Mouse (Mus musculus) midbrain, embryonic 11.5 days (tissue): ENCODE measurements around the gene Nxn. TPM values are rescaled to one million over a fixed set of nuclear protein-coding genes. Genes with fewer than 3 reads are reported as not detected.
A peak's percentile ranks its signal among the peaks of the same experiment; 100 is the strongest.

Source experiments
- ATAC-seq: fragments of 200-750 bp; cut with Nextera tagmentation; 2 replicates; pipeline ENCODE4 v1.8.0; 2017; ENCODE audit warnings: moderate TSS enrichment, moderate library complexity; ENCODE audit not compliant: low FRiP score
- DNase-seq: peaks from one replicate; pipeline ENCODE4 v3.0.0; 2015; ENCODE audit warnings: low spot score; ENCODE audit errors: missing footprints
- H3K27ac ChIP-seq: fragments of 300-500 bp; sonication (generic); 2 replicates; pipeline ENCODE4 v1.5.1; 2014; ENCODE audit warnings: low read depth, low read length
- H3K27me3 ChIP-seq: fragments of 300-500 bp; sonication (generic); 2 replicates; pipeline ENCODE4 v1.6.1; 2014; ENCODE audit warnings: mild to moderate bottlenecking, low read length, moderate library complexity, mixed read lengths; ENCODE audit not compliant: control insufficient read depth, insufficient read depth
- H3K36me3 ChIP-seq: fragments of 300-500 bp; sonication (generic); 2 replicates; pipeline ENCODE4 v1.6.1; 2014; ENCODE audit warnings: mild to moderate bottlenecking, low read length, moderate library complexity, mixed read lengths; ENCODE audit not compliant: control insufficient read depth, insufficient read depth
- H3K4me1 ChIP-seq: fragments of 300-500 bp; sonication (generic); 2 replicates; pipeline ENCODE4 v1.6.1; 2014; ENCODE audit warnings: low read length; ENCODE audit not compliant: control insufficient read depth, insufficient read depth
- H3K4me2 ChIP-seq: fragments of 300-500 bp; sonication (generic); 2 replicates; pipeline ENCODE4 v1.6.1; 2014; ENCODE audit warnings: mild to moderate bottlenecking, moderate library complexity
- H3K4me3 ChIP-seq: fragments of 300-500 bp; sonication (generic); 2 replicates; pipeline ENCODE4 v1.5.1; 2014; ENCODE audit warnings: low read depth, low read length
- H3K9ac ChIP-seq: fragments of 300-500 bp; sonication (generic); 2 replicates; pipeline ENCODE4 v1.6.1; 2014; ENCODE audit warnings: low read length
- H3K9me3 ChIP-seq: fragments of 300-500 bp; sonication (generic); 2 replicates; pipeline ENCODE4 v1.6.1; 2016; ENCODE audit warnings: low read length; ENCODE audit not compliant: control insufficient read depth
- WGBS: fragments of 180-500 bp; shearing (Covaris S2); extraction: QIAGEN DNeasy Blood & Tissue Kit; methylation state at CpG from one replicate; pipeline ENCODE4 v1.1.7; 2014; 5-methylcytosine and 5-hydroxymethylcytosine counted together
- polyA plus RNA-seq: library from polyadenylated mRNA; unstranded; fragments of >200 nt; fragmentation: Nextera tagmentation; extraction: Ambion mirVana; gene quantifications from 2 replicates; pipeline ENCODE4 v1.2.1, GENCODE M21; 2014

Nxn gene
- polyA plus RNA-seq, 1 experiment from 2014 or later = 51.3 TPM

DNA sequence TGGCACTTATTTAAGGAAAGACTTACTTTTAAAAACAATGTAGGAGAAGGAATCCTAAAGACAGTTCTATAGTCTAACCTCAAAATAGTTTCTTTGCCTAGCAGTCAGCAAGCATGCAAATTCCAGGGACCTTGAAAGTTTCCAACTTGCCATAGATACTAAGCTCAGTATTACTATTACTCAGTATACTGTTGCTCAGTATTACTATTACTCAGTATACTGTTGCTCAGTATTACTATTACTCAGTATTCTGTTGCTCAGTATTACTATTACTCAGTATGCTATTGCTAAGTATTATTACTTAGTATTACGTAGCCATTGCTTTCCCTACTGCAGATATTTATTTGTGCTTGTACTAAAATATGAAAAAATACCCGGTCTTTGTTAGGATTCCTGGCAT lies 159.2 kb downstream of the Nxn start:
- Histone ChIP-seq H3K36me3 (peaks cover 4% of the 10 kb centered on the region; the same call in 1 of the 2 replicates), H3K4me2 (no peak overlapping the region), H3K9me3 (no peaks in the 10 kb centered on the region), H3K4me3 (no peak overlapping the region), H3K9ac (no peak overlapping the region), H3K27ac (no peak overlapping the region), H3K27me3 (no peaks in the 10 kb centered on the region), H3K4me1 (peaks cover 10% of the 10 kb centered on the region)
- 94% methylated on average over 2 of the region's 2 CpGs for WGBS
- DNase-seq (no peak), ATAC-seq (no peak)

DNA sequence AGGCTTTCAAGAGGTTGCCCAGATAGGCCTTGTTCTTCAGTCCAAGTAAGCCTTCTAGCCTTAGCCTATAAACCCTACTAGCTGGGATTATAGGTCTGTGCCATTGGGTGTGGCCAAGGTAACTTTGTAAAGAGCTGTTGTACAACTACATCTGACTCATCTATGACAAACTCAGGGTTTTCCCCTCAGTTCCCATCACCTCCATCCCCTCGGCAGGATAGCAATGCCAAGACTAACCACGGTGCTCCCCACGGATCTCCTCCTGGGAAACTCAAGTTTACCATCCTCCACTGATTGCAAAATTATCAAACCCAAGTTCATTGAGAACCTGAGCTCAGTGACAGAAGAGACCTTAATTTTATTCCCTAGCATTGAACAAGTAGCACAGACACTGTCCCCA lies 162.8 kb downstream of the Nxn start:
- no peak overlapping the region for H3K4me2 ChIP-seq
- DNase-seq (no peak), ATAC-seq (no peak)
- no peaks in the 10 kb centered on the region for H3K27me3 ChIP-seq
- peaks cover 15% of the 10 kb centered on the region for H3K36me3 ChIP-seq
- H3K4me1 ChIP-seq = no peaks in the 10 kb centered on the region
- no peak overlapping the region for H3K9ac ChIP-seq
- H3K9me3 ChIP-seq = no peaks in the 10 kb centered on the region
- WGBS = 94% methylated on average over 3 of the region's 3 CpGs
- H3K27ac ChIP-seq = no peak overlapping the region
- no peak overlapping the region for H3K4me3 ChIP-seq

DNA sequence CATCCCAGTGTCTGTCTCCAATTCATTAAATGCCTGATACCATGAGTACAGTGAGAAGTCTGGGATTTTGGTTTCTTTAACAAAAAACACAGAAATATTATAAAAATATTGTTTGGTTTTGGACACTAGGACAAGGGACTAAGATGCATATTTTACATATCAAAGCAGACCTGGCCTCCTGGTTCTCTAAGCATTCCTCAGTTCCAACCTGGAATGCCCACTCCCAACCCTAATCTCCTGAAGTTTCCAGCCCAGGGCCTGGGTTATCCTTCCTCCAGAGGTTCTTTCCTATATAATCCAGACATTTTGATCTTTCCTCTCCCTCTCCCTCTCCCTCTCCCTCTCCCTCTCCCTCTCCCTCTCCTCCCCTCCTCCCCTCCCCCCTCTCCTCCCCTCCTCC lies 173.9 kb downstream of the Nxn start:
- no peaks in the 10 kb centered on the region for H3K9me3 ChIP-seq
- no peaks in the 10 kb centered on the region for H3K27me3 ChIP-seq
- DNase-seq = no peak
- no peak overlapping the region for H3K27ac ChIP-seq
- no peak overlapping the region for H3K4me2 ChIP-seq
- 0 out of 2 replicates have a peak, but pooled peaks cover 5% of the 10 kb centered on the region for H3K36me3 ChIP-seq
- no peaks in the 10 kb centered on the region for H3K4me1 ChIP-seq
- H3K9ac ChIP-seq = no peak overlapping the region
- no peak for ATAC-seq
- no peak overlapping the region for H3K4me3 ChIP-seq

DNA sequence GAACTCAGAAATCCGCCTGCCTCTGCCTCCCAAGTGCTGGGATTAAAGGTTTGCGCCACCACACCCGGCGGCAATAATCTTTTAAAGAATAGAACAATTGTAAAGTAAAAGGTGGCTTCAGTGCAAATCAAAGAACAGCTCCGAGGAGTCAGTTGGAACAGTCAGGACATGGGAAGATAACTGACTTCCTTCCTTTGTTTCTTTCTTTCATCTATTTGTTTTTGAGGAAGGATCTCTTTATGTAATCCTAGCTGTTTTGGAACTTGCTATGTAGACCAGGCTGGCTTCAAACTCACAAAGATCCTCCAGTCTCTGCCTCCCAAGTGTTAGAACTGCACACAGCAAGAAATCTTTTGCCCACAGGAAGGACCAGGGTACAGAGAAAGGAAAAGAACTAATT lies 174.3 kb downstream of the Nxn start:
- DNase-seq = no peak
- Histone ChIP-seq H3K4me1 (no peaks in the 10 kb centered on the region), H3K4me2 (no peak overlapping the region), H3K27ac (no peak overlapping the region), H3K9me3 (no peaks in the 10 kb centered on the region), H3K9ac (no peak overlapping the region), H3K27me3 (no peaks in the 10 kb centered on the region), H3K4me3 (no peak overlapping the region), H3K36me3 (0 out of 2 replicates have a peak, but pooled peaks cover 5% of the 10 kb centered on the region)
- WGBS = 90% methylated on average over 5 of the region's 5 CpGs
- no peak for ATAC-seq

DNA sequence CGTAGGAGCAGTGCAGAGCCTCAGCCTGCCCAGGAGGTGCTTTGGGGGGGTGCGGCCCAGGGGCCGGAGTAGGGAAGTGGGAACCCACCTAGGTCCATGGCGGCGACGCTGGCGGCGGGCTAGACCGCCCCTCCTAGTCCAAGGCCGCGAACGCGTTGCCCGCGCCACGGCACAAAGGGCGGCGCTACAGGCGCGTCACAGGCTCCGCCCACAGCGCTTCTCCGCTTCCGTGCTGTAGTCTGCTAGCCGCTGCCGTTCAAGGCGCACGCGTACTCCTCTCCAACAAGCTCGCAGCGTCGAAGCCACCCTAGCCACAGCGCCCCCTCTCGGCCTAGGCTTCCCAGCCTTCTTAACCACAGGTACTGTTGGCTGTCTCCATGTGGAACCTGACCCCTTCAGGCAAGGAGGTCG lies 181.5 kb downstream of the Nxn start, which contains the start of the genes Dbil5 and Gemin4:
TSS of gene Dbil5 (plus strand) at position 219 of the 411 bp plus-strand sequence.
TSS of gene Gemin4 (minus strand) at position 275 of the 411 bp plus-strand sequence.
- DNase-seq (peak; percentile 100), ATAC-seq (peak; percentile 99)
- H3K4me2 ChIP-seq = peak within 1 kb of the TSS; percentile 78
- no peaks in the 10 kb centered on the region for H3K27me3 ChIP-seq
- peak within 1 kb of the TSS; percentile 97 for H3K9ac ChIP-seq
- peak within 1 kb of the TSS; percentile 85 for H3K4me3 ChIP-seq
- peaks cover 15% of the 10 kb centered on the region for H3K36me3 ChIP-seq
- under 1% methylated on average over 35 of the region's 35 CpGs for WGBS
- H3K9me3 ChIP-seq = no peaks in the 10 kb centered on the region
- H3K27ac ChIP-seq = peak within 1 kb of the TSS; percentile 54
- peaks cover 5% of the 10 kb centered on the region; the same call in 1 of the 2 replicates for H3K4me1 ChIP-seq

DNA sequence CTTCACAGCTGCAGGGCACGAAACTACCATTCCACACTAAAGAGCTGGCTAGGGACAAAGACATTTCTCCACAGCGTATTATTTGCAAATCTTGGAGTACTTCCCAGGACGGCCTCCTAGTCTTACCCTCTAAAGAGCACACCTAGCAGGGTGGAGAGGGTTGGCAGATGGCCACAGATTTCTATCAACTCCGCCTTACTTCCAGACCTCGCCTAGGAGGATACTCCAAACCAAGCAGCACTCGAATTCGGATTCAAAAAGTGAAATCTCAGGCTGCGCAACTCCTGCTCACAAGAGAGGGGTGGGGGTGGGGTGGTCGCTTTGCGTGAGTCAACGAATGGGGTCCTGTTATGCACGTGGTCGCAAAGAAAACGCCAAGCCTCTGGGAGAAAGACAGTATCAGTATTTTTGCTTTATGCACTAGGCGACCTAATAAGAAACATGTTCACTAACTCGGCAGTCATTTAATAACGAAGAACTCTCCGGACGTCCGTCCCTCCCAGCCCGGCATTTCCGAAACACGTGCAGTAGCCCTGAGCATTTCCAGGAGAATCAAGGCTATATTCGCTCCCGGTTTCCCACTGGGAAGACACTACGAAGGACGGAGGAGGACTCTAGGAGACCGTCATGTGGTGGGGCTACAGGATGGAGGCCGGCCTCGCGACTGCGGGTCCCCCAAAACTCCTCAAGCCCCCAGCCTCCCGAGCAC lies 182.1 kb downstream of the Nxn start:
- H3K9ac ChIP-seq = peak overlapping the region; percentile 97
- H3K4me1 ChIP-seq = peaks cover 5% of the 10 kb centered on the region; the same call in 1 of the 2 replicates
- peak overlapping the region; percentile 54 for H3K27ac ChIP-seq
- ATAC-seq (peak; percentile 24; the same call in 1 of the 2 replicates), DNase-seq (no peak)
- 6% methylated on average over 33 of the region's 33 CpGs for WGBS
- peaks cover 18% of the 10 kb centered on the region for H3K36me3 ChIP-seq
- H3K27me3 ChIP-seq = no peaks in the 10 kb centered on the region
- H3K4me3 ChIP-seq = peak overlapping the region; percentile 85
- H3K9me3 ChIP-seq = no peaks in the 10 kb centered on the region
- H3K4me2 ChIP-seq = peak overlapping the region; percentile 78

DNA sequence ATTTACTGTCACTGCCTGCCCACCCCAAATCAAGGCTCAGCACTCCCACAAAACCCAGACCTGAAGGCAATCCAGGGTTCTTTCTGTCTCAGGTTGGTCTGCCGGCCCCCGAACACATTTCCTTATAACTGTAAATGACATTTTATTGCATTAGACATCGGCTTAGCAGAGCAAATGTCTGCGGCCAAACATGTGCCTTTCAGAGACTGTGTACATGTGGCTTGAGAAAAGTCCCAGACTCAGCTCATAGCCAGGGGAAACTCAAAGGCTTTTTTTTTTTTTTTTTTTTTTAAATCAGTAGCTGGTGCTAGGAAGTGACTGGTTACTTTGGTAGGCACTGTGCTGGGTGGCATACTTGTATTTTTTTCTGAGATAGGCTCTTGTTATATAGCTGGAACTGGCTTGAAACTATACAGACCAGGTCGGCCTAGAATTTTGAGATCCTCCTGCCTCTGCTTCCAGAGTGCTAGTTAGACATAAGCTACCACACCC lies 182.8 kb downstream of the Nxn start:
- H3K27ac ChIP-seq = no peak overlapping the region
- DNase-seq (no peak), ATAC-seq (no peak)
- 96% methylated on average over 5 of the region's 5 CpGs for WGBS
- no peaks in the 10 kb centered on the region for H3K9me3 ChIP-seq
- H3K4me3 ChIP-seq = peak overlapping the region; percentile 85; the same call in 1 of the 2 replicates
- H3K4me2 ChIP-seq = peak overlapping the region; percentile 78; the same call in 1 of the 2 replicates
- peaks cover 15% of the 10 kb centered on the region for H3K36me3 ChIP-seq
- H3K9ac ChIP-seq = peak overlapping the region; percentile 97; the same call in 1 of the 2 replicates
- H3K4me1 ChIP-seq = peaks cover 5% of the 10 kb centered on the region; the same call in 1 of the 2 replicates
- no peaks in the 10 kb centered on the region for H3K27me3 ChIP-seq

DNA sequence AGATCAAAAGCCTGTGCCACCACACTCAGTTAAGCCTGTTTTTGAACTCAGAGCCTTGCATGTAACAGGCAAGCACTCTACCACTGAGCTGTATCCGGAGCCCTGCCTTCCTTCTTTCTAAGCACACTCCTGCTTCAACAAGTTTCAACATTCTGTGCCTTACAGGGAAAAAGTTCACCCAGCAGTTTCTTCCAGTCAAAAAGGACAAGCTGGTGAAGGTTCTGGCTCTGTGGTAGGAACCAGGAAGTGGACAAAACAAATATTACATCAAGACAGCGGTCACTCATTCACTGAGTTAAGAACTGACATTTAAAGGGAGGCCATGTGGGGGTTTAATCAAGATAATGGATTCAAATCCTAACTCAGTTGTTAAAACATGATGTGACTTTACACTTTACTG lies 183.9 kb downstream of the Nxn start:
- H3K36me3 ChIP-seq = peaks cover 19% of the 10 kb centered on the region
- DNase-seq (no peak), ATAC-seq (no peak)
- H3K27me3 ChIP-seq = no peaks in the 10 kb centered on the region
- H3K4me3 ChIP-seq = no peak overlapping the region
- H3K9me3 ChIP-seq = no peaks in the 10 kb centered on the region
- no peak overlapping the region for H3K9ac ChIP-seq
- H3K27ac ChIP-seq = no peak overlapping the region
- peaks cover 5% of the 10 kb centered on the region; the same call in 1 of the 2 replicates for H3K4me1 ChIP-seq
- WGBS = 91% methylated on average over 2 of the region's 2 CpGs
- H3K4me2 ChIP-seq = no peak overlapping the region

DNA sequence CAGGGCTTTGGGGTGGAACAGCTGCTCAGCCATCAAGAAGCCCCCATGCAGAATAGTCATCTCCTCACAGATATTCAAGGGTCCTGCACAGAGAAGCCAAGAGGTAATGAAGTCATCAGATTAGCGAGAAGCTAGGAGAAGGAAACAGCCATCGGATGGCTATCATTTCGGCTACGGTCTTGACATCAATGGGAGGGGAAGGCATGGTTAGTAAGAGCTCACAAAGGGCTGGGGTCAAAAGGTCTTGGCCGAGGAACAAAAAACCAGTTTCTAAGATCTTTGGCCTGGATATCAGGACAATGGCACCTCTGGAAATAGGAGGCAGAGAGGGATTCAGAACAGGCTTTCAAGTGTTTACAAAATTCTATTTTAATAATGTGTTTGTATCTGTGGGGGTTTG lies 185.1 kb downstream of the Nxn start:
- no peak overlapping the region for H3K4me2 ChIP-seq
- H3K27me3 ChIP-seq = no peaks in the 10 kb centered on the region
- peaks cover 19% of the 10 kb centered on the region for H3K36me3 ChIP-seq
- DNase-seq (no peak), ATAC-seq (no peak)
- H3K9ac ChIP-seq = no peak overlapping the region
- no peaks in the 10 kb centered on the region for H3K9me3 ChIP-seq
- WGBS = 18% methylated on average over 5 of the region's 5 CpGs
- H3K4me1 ChIP-seq = peaks cover 5% of the 10 kb centered on the region; the same call in 1 of the 2 replicates
- no peak overlapping the region for H3K27ac ChIP-seq
- no peak overlapping the region for H3K4me3 ChIP-seq
